Mouse (Mus musculus): ENCODE measurements around the gene Pcdh7. TPM values are rescaled to one million over a fixed set of nuclear protein-coding genes. Genes with fewer than 3 reads are reported as not detected.

Gene Pcdh7
- polyA plus RNA-seq, 2 experiments, result 12.5 to 13.7 TPM

DNA sequence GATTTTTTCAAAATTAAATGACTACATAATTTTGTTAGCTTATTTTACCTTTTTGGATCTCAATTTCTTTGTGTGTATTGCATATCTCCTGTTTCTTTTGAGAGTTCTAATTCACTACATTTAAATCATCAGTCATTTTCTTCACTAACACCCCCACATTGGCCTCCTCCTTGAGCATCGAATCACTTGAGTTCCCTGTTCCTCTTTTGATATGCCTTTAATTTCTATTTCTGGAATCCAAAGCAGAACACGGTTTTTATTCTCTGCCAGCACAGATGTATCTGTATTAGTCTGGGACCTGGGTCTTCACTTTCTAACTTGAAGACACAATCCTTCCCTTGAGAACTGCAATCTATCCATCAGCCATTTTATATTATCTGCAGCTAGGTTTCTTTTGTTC lies 132.3 kb downstream of the Pcdh7 start:
- Histone ChIP-seq H3K36me3 (ENCODE audit: control insufficient read depth, insufficient read depth, low read length) (no peaks in the 10 kb centered on the region), H3K4me1 (ENCODE audit: control insufficient read depth, insufficient read depth, low read length) (no peaks in the 10 kb centered on the region), H3K9me3 (ENCODE audit: control insufficient read depth, low read length) (no peaks in the 10 kb centered on the region), H3K4me3 (replicated peaks; ENCODE audit: low read length) (no peak overlapping the region), H3K27ac (replicated peaks; ENCODE audit: low read depth, low read length) (no peak overlapping the region), H3K4me2 (replicated peaks; ENCODE audit: low read depth, low read length, severe bottlenecking) (no peak overlapping the region), H3K27me3 (ENCODE audit: control insufficient read depth, insufficient read depth, low read length) (no peaks in the 10 kb centered on the region), H3K9ac (ENCODE audit: low read depth, low read length, severe bottlenecking) (no peak overlapping the region)
- ATAC-seq (ENCODE audit: low FRiP score, low read depth) (no peak), DNase-seq (ENCODE audit: low spot score) (no peak)
- no peak for TF ChIP-seq POLR2A (IDR thresholded peaks at IDR 0.05; ENCODE audit: borderline replicate concordance, extremely low read depth, insufficient read depth, insufficient read length)
- WGBS, result 82% methylated on average over 2 of the region's 2 CpGs

DNA sequence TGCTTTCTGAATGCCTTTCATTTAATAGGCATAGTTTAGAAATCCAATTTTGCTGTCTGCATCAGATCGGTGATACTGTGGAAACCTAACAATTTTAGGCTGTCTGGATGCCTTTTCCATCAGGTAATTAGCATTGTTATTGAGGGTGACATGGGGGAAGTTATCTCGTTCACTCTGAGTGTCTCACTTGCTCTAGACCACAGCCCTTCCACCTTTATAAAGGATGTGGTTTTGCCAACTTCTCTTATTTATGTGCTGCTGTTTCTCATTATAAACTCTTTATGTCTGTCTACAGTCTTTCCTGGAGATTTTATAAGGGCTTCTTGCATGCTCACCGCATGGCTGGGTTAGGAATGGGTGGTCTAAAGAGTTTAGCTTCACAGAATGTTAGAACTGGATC lies 139.5 kb downstream of the Pcdh7 start:
- Histone ChIP-seq H3K9me3 (ENCODE audit: control insufficient read depth, low read length) (no peaks in the 10 kb centered on the region), H3K36me3 (ENCODE audit: control insufficient read depth, insufficient read depth, low read length) (no peaks in the 10 kb centered on the region), H3K4me2 (replicated peaks; ENCODE audit: low read depth, low read length, severe bottlenecking) (no peak overlapping the region), H3K9ac (ENCODE audit: low read depth, low read length, severe bottlenecking) (no peak overlapping the region), H3K4me1 (ENCODE audit: control insufficient read depth, insufficient read depth, low read length) (0 out of 2 replicates have a peak, but pooled peaks cover 5% of the 10 kb centered on the region), H3K27me3 (ENCODE audit: control insufficient read depth, insufficient read depth, low read length) (no peaks in the 10 kb centered on the region), H3K4me3 (replicated peaks; ENCODE audit: low read length) (no peak overlapping the region), H3K27ac (replicated peaks; ENCODE audit: low read depth, low read length) (no peak overlapping the region)
- no peak for ATAC-seq (ENCODE audit: low FRiP score, low read depth)
- TF ChIP-seq POLR2A (IDR thresholded peaks at IDR 0.05; ENCODE audit: borderline replicate concordance, extremely low read depth, insufficient read depth, insufficient read length), result no peak
- no peak for DNase-seq (ENCODE audit: low spot score)
- 15% methylated on average over 3 of the region's 3 CpGs for WGBS

DNA sequence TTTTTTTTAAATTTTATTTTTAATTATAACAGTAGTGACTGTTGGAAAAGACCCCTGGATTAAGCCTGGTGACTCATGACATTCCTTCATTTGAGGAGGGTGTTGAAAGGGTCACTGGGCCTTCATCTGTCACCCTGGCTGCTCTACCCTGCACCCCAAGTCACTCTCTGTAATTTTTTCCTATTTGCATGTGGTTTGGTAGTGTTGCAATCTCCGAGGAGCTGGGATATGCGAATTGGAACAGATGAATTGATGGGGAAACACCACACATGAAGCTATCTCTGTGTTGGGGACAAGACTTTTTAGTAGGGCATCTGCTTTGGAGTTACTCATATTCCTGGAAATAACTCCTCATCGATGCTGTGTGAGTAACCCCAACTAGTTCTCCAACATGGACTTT lies 146.5 kb downstream of the Pcdh7 start:
- ATAC-seq (ENCODE audit: low FRiP score, low read depth), result no peak
- H3K4me3 ChIP-seq (replicated peaks; ENCODE audit: low read length), result no peak overlapping the region
- no peaks in the 10 kb centered on the region for H3K27me3 ChIP-seq (ENCODE audit: control insufficient read depth, insufficient read depth, low read length)
- DNase-seq (ENCODE audit: low spot score), result no peak
- TF ChIP-seq POLR2A (IDR thresholded peaks at IDR 0.05; ENCODE audit: borderline replicate concordance, extremely low read depth, insufficient read depth, insufficient read length), result no peak
- H3K4me2 ChIP-seq (replicated peaks; ENCODE audit: low read depth, low read length, severe bottlenecking), result no peak overlapping the region
- H3K9ac ChIP-seq (ENCODE audit: low read depth, low read length, severe bottlenecking), result no peak overlapping the region
- no peaks in the 10 kb centered on the region for H3K9me3 ChIP-seq (ENCODE audit: control insufficient read depth, low read length)
- peaks cover 10% of the 10 kb centered on the region; the same call in 1 of the 2 replicates for H3K4me1 ChIP-seq (ENCODE audit: control insufficient read depth, insufficient read depth, low read length)
- WGBS, result 94% methylated on average over 3 of the region's 3 CpGs
- no peaks in the 10 kb centered on the region for H3K36me3 ChIP-seq (ENCODE audit: control insufficient read depth, insufficient read depth, low read length)
- H3K27ac ChIP-seq (replicated peaks; ENCODE audit: low read depth, low read length), result no peak overlapping the region

DNA sequence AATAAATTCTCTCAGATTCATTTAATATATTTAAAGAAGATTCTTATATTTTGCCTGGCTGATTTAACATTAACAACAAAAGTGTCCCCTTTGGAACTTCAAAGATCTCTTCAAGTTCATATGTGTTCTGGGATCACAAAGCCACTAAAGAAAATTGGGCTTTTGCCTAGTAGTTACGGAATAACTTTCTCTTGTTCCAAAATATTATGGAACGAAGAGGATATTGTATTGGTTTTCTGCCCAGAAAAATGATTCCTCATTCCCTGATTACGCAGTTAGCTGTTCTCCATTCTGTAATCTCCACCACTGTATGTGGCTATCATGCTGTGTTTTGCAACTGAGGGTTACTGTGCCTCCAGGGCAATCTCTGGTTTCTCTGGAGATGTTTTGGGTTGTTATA lies 147.5 kb downstream of the Pcdh7 start:
- Histone ChIP-seq H3K4me1 (ENCODE audit: control insufficient read depth, insufficient read depth, low read length) (peaks cover 13% of the 10 kb centered on the region; the same call in 1 of the 2 replicates), H3K4me2 (replicated peaks; ENCODE audit: low read depth, low read length, severe bottlenecking) (no peak overlapping the region), H3K9me3 (ENCODE audit: control insufficient read depth, low read length) (no peaks in the 10 kb centered on the region), H3K27me3 (ENCODE audit: control insufficient read depth, insufficient read depth, low read length) (no peaks in the 10 kb centered on the region), H3K4me3 (replicated peaks; ENCODE audit: low read length) (no peak overlapping the region), H3K27ac (replicated peaks; ENCODE audit: low read depth, low read length) (no peak overlapping the region), H3K36me3 (ENCODE audit: control insufficient read depth, insufficient read depth, low read length) (no peaks in the 10 kb centered on the region), H3K9ac (ENCODE audit: low read depth, low read length, severe bottlenecking) (no peak overlapping the region)
- no peak for TF ChIP-seq POLR2A (IDR thresholded peaks at IDR 0.05; ENCODE audit: borderline replicate concordance, extremely low read depth, insufficient read depth, insufficient read length)
- peak; percentile 67 for DNase-seq (ENCODE audit: low spot score)
- 60% methylated on average over 3 of the region's 3 CpGs for WGBS
- no peak for ATAC-seq (ENCODE audit: low FRiP score, low read depth)

DNA sequence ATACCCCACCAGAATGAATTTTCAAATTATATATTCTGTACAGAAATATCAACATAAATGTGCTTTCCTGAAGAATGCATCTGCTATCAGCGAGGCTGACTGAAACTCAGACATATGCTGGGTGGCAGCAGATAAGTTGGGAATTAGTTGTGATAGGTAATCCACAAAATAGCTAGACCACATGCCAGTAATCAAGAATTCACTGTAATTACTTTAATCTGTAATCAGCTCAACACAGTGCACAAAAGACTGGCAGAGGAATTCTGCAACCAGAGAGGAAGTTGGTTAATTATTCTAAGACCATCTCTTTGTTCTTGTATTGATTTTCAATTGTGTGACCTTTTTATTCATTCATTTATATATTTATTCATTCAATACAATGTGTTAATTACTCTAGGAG lies 148.3 kb downstream of the Pcdh7 start:
- Histone ChIP-seq H3K9me3 (ENCODE audit: control insufficient read depth, low read length) (no peaks in the 10 kb centered on the region), H3K36me3 (ENCODE audit: control insufficient read depth, insufficient read depth, low read length) (no peaks in the 10 kb centered on the region), H3K27ac (replicated peaks; ENCODE audit: low read depth, low read length) (no peak overlapping the region), H3K27me3 (ENCODE audit: control insufficient read depth, insufficient read depth, low read length) (no peaks in the 10 kb centered on the region), H3K9ac (ENCODE audit: low read depth, low read length, severe bottlenecking) (no peak overlapping the region), H3K4me3 (replicated peaks; ENCODE audit: low read length) (no peak overlapping the region), H3K4me1 (ENCODE audit: control insufficient read depth, insufficient read depth, low read length) (peaks cover 13% of the 10 kb centered on the region; the same call in 1 of the 2 replicates), H3K4me2 (replicated peaks; ENCODE audit: low read depth, low read length, severe bottlenecking) (no peak overlapping the region)
- ATAC-seq (ENCODE audit: low FRiP score, low read depth), result no peak
- no peak for TF ChIP-seq POLR2A (IDR thresholded peaks at IDR 0.05; ENCODE audit: borderline replicate concordance, extremely low read depth, insufficient read depth, insufficient read length)
- 75% methylated on average over 1 of the region's 1 CpGs for WGBS
- DNase-seq (ENCODE audit: low spot score), result no peak

DNA sequence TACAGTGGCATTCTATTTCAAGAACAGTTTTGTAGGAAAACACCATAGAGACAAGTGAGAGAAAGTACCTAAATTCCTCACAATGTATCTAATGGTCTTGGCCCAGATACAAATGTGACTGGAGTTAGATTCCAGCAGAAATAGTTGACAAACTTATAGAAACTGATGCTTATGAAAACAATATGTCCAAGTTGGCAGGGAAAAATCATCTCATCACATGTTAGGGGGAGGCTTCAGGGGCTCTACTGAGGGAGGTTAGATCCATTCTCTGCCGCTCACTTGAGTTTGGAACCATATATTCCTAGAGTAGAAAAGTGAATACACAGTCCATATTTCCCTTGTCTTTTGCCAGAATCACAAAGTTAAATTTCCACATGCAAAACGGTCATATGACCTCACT lies 150.1 kb downstream of the Pcdh7 start:
- Histone ChIP-seq H3K9me3 (ENCODE audit: control insufficient read depth, low read length) (no peaks in the 10 kb centered on the region), H3K4me1 (ENCODE audit: control insufficient read depth, insufficient read depth, low read length) (peaks cover 13% of the 10 kb centered on the region; the same call in 1 of the 2 replicates), H3K9ac (ENCODE audit: low read depth, low read length, severe bottlenecking) (no peak overlapping the region), H3K27ac (replicated peaks; ENCODE audit: low read depth, low read length) (no peak overlapping the region), H3K27me3 (ENCODE audit: control insufficient read depth, insufficient read depth, low read length) (no peaks in the 10 kb centered on the region), H3K36me3 (ENCODE audit: control insufficient read depth, insufficient read depth, low read length) (no peaks in the 10 kb centered on the region), H3K4me2 (replicated peaks; ENCODE audit: low read depth, low read length, severe bottlenecking) (no peak overlapping the region), H3K4me3 (replicated peaks; ENCODE audit: low read length) (no peak overlapping the region)
- WGBS, result 37% methylated on average over 2 of the region's 2 CpGs
- ATAC-seq (ENCODE audit: low FRiP score, low read depth) (no peak), DNase-seq (ENCODE audit: low spot score) (peak; percentile 63)
- TF ChIP-seq POLR2A (IDR thresholded peaks at IDR 0.05; ENCODE audit: borderline replicate concordance, extremely low read depth, insufficient read depth, insufficient read length), result no peak

All from limb, embryonic 14.5 days (tissue).